Mouse (Mus musculus): ENCODE measurements at regions not wholly inside any gene's neighbourhood (a gene's known extent, or its start where the extent isn't known, plus 50 kb on each side); places are given as distances from the start of the nearest gene placed in this dataset.

DNA sequence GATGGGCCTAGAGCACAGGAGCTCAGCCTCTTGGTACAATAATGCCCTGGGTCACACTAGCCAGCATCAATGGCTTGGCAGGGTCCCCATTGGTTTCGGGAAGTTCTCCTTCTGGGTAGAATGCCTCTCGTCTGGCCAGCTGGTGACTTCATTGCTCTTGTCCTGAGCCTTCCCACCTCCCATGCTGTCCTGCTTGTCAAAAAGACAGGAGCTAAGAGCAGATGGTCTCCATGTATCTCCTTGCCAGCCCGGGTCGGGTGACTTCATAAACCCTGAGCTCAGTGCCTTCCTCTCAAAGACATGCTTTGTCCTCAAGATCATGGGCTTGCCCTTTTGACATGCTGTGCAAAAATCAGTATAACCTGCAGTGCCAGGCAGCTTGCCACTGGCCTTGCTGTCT is 179.2 kb upstream of the Sh3bp4 start:
- DNase-seq (ENCODE audit: low spot score in 2 of 2), result no peak

DNA sequence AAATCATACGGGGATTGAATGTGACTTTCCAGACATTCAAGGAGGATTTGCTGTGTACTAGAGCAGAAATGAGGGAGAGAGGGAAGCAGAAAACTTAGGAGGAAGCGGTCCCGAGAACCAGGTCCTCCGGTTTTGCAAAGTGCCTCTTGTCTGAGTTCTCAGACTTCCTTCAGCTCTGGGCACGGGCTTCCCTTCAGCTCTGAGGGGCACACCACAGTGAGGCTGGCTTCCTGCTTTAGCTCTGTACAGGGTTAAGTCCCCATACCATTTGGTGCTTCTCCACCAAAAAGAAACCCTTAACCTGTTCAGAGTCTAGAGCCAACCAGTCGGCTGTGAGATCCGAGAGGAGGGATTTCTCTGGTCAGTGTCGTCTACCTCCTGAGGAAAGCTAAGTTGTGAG is 167.8 kb upstream of the Sh3bp4 start:
- DNase-seq (ENCODE audit: low spot score in 2 of 2), result no peak

DNA sequence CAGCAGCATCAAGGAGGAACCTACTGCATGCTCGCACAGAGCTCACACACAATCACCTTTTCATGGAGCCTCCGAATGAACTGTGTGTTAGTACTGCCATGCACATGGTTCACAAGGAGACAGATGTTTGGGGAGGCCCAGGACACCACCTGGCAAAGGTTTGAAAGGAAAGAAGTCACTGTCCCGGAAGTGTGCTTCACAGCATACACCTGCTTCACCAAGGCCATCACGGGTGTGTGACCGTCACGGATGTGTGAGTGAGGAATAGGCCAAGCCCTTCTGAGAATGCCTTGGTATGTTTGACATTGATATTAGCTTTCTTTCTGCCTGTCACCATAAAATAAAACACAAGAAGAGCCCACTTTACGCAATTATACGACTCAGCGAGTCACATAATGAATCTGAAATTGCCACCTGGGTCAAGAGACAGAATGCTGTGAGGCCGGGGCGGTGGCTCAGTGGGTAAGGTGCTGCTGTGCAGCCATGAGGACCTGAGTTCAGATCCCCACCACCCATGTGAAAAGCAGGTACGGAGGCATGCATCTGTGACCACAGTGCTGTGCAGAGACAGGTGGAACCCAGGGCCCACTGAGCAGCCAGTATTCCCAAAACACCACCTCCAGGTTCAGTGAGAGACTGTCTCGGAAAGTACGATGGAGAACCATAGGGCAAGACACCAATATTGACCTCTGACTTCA is 162.3 kb upstream of the Sh3bp4 start:
- no peak for DNase-seq (ENCODE audit: low spot score in 2 of 2)

DNA sequence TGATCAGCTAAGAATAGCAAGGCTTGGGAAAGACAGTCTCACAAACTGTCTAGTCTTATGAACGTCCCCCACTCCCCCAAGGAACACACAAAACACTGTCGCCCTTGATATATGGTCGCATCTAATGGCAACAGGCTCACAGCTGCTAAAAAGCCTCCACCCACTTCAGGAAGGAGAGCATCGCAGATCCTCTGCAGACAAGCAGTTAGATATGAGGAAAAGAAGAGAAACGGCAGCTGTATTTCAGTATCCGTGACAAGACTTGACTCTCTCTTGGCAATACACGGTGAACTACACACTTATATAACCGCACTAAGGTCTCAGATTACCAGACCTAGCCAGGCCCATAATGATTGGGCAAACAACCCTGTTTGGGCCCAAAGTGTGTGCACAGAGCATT is 161.5 kb upstream of the Sh3bp4 start:
- DNase-seq (ENCODE audit: low spot score in 2 of 2), result no peak

DNA sequence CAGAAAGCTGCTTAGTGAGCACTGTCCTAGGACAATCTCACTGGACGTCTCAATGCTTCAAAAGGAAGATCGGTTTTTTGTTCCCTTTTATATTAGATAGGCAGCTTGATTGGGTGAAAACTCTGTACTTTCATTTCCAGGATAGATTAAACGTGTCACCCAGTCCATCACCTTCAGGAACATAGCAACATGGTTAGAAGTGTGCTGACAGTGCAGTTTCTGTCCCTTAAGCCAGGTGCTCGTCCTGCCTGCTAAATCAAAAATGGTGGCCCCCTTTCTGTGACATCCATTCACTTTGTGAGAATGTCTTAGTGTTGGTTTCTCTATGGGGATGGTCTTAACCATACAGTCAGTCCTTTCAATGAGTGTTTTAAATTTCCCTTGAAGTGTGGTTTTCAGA is 160.9 kb upstream of the Sh3bp4 start:
- DNase-seq (ENCODE audit: low spot score in 2 of 2), result no peak

DNA sequence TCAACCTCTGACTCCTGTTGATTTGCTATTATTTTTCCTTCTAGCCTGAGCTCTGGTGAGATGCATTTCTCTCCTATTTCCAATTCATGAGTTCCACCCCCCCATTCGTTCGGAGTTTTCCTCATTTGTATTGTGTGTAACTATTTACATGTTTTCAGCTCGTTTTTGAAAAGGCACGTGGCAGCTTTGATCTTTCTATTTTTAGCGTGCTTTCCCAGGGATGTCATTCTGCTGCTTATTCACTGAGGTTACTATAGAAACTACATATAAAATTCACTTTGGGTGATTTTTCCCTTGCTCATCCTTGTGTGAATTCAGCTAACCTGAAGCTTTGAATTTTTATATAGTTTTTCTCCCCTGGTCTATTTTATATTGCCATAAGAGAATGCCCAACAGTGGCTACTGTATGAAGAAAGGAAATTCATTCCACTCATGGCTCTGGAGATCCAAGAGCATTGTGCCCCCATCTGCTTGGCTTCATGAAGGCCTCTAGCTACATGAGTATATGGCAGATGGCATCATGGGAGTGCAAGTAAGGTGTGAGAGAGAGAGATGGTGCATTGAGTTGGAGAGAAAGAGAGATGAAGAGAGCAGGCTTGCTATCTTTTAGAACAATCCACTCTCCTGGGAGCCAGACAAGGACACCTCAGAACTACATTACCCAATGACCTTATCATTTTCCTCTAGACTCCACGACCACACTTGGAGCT is 160.2 kb upstream of the Sh3bp4 start:
- DNase-seq (ENCODE audit: low spot score in 2 of 2), result no peak

DNA sequence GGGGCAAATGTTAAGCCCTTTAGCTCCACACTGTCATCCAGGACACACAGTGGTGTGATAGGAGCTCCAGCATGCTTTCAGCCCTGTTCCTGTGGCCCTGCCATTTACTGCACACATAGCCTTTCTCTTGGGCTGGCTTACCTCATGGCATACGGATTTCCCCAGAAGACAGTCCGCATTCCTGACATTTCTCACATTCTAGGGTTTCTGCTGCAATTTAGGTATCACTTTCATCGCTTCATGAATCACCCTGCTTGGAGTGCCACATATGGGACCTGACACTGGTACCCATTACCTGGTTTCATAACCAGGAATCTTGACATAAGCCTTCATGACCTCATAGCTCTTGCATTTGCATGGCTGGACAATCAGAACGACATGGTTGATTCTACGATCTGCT is 158.5 kb upstream of the Sh3bp4 start:
- DNase-seq (ENCODE audit: low spot score in 2 of 2), result no peak

DNA sequence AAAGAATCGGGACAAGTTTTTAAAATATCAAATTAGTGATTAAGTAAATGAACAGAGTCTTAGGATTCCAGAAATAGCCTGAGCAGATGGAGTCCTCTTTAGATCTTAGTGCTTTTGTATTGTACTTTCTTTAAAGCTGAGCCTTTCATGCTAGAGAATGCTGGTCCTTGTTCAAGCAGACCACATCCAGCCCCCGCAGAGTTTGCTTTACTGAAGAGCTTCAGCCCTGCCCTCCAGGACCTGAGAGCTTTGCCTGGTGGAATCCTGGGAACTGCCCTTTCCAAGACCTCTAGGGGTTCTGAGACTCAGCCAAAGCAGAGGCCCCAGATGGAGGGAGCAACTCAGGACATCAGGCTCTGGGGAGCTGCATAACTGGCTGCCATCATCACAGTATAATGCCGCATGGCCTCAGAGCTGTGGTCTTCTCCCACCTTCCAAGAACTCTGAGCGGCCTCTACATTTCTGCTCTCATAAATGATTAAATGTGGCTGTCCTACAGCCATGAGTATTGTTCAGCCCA is 153.6 kb upstream of the Sh3bp4 start:
- no peak for DNase-seq (ENCODE audit: low spot score in 2 of 2)

DNA sequence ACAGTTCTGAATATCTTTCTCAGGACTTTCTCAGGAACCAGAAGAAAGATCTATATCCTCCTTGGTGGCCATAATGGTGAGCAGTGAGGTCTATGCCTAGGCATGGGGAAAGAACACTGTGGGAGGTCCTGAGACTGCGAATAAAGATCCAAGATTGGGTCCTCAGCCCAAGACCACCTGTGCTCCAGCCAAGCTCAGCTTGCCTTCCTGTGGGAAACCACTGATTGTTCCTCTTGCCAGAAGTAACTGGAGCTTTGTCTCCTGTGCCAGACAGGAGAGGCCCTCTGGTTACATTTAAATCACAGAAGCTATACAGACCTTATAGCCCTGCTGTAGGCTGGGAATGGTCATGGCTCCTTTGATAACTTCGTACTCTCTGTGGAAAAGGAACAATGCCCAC is 148.8 kb upstream of the Sh3bp4 start:
- DNase-seq (ENCODE audit: low spot score in 2 of 2), result no peak

DNA sequence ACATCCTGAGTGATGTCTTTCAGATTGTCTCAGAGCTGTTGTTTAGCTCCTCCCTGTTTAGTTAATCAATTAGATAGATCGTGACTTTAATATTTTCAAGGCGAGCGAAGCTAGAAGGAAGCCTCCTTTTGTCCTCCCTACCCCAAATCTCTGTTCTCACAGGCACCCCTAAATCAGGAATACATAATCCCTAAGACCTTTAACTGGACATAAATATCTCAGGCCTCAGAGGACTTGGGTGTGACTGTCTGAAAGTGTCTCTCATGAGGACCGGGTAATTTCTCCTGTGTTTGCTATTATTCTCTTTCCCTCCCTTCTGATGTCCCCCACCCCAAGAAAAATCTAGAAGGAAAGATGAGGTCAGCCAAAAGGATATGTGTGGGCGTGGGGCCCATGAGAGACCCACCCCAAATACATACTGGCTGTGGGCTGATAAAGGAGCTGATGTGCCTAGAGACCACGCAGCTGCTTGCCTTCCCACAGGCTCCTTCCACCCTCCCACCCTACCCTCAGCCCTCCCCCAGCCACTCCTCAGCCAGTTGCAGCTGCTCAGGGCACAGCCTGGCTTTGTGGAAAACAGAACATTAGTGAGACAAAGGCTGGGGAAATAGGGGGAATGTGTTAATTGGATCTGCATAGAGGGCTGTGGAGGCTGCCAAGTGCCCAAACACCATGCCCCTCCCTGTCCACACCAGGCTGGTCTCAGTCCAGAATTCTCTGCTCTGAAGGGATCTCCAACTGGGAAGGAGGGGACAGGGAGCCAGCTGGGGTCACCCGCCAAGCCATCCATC is 146.2 kb upstream of the Sh3bp4 start:
- no peak for DNase-seq (ENCODE audit: low spot score in 2 of 2)

DNA sequence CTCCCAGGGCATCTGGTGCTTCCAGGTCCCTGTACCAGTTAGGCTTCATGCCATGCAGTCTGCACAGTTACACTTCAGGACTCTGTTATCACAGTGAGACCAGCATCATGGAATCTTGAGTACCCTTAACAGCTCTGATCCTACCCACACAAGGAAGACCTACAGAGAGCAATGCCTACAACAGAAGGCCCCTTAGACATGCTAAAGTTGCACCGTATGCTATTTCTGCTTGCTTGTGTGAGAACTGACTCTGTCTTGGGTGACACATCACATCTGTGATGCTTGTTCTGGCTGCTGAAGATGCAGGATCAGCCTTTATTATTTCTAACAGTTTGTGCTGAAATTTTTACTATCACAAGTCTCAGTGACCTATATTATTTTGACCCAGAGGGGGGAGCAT is 135.0 kb upstream of the Sh3bp4 start:
- DNase-seq (ENCODE audit: low spot score in 2 of 2), result no peak

DNA sequence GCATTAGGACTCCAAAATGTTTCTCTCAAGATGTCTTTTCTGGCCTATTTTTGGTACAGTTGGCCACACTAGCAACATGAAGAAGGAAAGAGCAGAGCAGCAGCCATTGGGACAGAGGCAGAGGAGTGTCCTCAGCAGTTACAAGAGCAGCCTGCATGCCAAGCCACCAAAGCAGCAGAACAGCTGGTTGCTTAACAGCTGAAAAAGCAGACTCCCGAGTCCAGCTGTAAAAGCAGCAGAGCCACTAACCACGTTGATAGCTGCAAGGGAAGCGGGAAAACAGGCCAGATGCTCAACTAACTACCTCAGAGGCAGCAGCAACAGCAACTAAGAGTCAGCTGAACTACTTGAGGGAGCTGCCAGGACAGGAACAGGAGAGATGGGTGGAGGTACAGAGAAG is 134.4 kb upstream of the Sh3bp4 start:
- DNase-seq (ENCODE audit: low spot score in 2 of 2), result no peak

DNA sequence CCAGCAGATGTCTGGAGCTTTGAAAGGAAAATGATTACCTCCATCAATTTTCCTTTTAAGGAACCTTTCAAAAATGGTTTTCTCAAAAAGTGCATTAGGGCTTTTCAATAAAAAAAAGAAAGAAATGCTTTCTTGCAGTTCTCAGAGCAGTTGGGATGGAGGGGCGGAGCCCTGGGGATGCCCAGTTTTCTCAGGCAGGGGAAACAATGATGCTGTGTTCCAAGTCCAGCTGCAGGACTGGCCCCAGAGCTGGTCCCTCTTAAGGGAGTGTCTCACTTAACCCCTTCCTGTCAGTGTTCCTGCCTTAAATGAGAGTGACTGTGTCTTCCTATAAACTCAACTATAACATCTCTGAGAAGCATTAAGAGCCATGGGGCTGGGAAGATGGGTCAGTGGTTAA is 132.9 kb upstream of the Sh3bp4 start:
- DNase-seq (ENCODE audit: low spot score in 2 of 2), result no peak

DNA sequence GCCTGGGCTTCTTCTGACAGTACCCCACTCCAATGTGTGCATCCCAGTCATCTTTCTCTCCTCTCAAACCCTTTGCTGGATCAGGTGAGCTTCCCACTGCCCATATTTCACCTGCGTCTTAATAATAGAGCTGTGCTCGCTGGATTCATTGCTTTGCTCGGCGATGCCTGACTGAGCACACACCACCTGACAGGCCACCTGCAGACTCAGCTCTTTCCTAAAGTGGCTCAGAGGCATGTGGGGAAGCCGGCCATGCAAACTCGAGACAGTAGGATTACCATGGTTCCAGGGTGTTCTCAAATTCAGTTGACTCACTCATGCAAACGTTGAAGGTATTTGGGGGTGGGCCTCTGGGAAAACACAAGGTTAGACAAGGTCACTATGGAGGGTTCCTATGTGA is 131.8 kb upstream of the Sh3bp4 start:
- no peak for DNase-seq (ENCODE audit: low spot score in 2 of 2)

DNA sequence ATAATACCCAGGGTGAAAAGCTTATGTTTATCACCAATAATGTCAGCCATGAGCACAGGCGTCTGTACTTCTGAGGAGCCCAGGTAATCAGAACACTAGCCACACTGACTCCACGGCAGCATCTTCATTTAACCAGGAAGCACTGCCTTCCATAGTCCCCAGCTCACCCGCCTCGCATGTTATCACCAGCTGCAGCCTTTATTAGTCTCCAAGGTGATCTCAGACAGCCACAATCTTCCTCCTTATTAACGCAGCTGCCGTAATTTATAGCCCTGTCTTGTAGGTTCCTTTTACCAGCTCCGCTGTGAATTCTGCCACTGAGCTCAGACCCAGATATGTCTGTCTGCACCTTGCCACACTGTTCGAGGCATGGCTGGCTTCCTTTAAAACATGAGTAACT is 127.2 kb upstream of the Sh3bp4 start:
- DNase-seq (ENCODE audit: low spot score in 2 of 2), result no peak

DNA sequence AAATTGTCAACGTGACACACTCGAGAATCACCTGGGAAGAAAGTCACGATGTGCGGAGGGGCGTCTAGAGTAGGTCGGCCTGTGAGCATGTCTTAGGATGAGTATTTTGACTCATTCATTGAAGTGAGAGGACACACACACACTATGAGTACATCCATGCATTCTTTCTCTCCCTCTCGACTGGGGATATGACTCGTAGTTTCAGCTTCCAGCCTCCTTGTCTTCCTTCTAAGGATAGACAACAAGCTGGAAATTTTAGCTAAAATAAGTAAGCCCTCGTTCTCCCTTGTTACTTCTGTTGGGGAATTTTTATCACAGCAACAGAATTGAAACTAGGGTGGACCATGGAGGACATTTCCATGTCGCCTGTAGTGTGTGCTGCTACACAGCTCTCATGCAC is 124.3 kb upstream of the Sh3bp4 start:
- DNase-seq (ENCODE audit: low spot score in 2 of 2), result no peak

DNA sequence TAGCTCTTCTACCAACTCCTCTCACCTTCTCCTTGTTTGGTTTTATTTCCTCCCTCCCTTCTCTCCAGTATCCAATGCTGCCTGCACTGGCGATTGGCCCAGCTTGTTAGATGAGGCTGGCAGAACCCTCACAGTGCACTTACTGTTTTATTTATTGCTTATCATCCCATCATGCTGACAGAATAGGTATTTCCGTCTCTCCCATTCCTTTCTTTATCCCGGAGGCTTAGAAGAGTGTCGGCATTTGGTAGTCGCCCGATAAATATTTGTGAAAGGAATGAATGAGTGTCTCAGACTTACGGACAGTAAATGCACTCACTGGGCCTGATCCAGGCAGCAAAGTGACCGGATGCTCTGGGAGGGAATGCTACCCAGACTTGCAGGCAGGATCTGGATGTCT is 123.8 kb upstream of the Sh3bp4 start:
- DNase-seq (ENCODE audit: low spot score in 2 of 2), result no peak

DNA sequence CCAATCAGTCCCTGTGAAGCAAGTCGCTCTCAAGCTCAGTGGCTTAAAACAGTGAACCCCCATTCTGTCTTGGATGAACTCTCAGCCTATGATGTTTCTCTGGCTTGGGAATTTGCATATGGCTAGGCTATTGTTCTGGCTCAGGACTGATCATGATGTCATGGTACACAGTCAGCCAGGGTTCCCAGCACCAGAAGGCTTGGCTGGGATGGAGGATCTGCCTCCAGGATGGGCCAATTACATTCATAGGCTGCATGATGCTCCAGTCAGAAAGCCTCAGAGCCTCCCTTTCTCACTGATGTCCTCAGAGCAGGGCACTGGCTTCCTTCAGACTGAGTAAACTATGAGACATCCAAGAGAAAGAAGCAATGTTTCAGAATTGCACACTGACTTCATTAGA is 120.3 kb upstream of the Sh3bp4 start:
- DNase-seq (ENCODE audit: low spot score in 2 of 2), result no peak

DNA sequence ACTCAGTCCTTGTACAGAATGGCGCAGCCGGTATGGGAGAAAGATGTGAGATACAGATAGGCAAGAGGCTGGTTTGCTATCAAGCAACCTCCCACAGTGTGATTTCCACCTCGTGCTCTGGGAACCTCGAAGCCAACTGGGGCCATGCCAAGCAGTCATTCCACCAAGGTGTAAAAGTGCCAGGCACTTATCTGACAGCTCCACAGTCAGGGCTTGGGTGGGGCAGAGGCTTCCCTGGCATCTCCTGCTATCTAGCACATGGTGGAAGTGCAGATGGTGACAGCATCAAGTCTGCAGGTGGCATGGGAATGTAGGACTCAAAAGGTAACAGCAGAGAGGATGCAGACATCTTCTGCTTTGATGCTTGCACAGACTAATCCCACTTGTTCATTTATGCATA is 116.7 kb upstream of the Sh3bp4 start:
- no peak for DNase-seq (ENCODE audit: low spot score in 2 of 2)

DNA sequence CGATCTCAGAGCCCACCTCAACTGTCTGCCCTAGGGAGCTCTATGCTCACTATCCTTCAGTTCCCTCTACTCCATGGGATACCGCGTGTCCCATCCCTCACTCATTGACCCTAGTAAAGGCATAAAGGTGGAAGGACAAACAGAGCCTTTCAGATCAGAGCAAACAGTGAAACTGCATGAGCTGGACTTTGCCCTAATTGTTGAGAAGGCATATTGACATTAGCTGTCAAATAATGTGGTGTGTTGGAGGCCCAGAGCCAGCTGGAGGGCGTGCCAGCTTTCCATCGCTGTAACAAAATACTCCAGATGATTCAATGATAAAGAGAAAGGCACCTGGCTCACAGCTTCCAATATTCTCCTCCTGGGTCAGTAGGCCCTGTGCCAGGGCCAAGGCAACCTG is 115.4 kb upstream of the Sh3bp4 start:
- DNase-seq (ENCODE audit: low spot score in 2 of 2), result no peak

DNA sequence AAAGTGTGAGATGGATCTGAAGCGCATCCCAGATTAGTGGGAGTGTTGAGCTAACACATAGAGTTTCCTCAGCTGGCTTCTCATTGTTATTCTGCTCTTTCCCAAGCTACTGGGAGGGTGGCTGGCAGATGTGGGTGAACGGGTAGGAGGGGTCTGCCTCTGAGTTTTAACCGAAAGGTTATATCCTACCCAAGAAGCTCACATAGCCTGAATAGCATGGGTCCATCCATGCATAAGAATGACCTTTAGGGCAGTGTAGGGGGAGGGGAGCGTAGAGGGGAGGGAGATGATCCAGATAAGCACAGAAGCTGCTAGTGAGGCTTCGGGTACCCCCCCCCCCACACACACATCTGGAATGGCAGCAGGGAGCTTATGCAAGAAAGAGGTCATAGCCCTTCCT is 113.2 kb upstream of the Sh3bp4 start:
- no peak for DNase-seq (ENCODE audit: low spot score in 2 of 2)

DNA sequence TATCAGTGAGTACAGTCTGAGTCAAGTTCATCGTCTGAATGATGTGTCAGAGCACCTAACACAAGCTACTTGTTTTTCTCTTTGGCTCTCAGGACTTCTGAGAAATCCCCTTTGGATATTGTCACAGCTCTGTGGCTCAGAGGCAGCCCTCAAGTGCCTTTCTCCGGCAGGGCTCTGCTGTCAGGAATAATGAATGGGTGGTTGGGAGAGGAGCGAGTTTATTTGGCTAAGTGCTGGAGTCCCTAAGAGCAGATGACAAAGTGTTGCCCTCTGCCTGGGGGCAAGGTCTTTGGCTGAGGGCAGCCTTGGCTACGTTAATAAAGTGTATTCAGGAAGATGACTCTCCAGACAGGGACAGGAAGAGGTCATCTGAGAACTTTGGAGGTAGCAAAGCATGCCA is 110.5 kb upstream of the Sh3bp4 start:
- no peak for DNase-seq (ENCODE audit: low spot score in 2 of 2)

DNA sequence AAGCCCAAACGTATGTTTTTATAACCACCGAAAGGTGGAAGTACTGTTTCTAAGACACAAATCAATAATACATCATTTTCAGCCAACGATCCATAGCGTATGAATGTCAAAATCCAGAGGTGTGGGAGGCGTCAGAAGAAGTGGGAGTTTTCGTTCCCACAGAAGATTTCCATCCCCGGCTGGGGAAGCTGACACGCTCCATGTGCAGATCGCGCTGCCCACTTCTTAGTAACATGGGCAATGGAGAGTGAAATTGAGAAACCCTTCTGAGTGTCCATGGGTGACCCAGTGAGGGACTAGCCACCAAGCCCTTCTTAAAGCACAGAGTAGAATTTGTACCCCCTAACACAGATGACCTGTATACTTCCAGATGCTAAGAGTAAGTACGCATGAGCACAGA is 110.1 kb upstream of the Sh3bp4 start:
- DNase-seq (ENCODE audit: low spot score in 2 of 2), result no peak

All from frontal cortex, postnatal 25 days (tissue).